Mouse (Mus musculus) liver, embryonic 12.5 days (tissue): ENCODE measurements around the gene Atp6v0a1. TPM values are rescaled to one million over a fixed set of nuclear protein-coding genes. Genes with fewer than 3 reads are reported as not detected.

Experiments
- ATAC-seq: fragments of 200-750 bp; cut with Nextera tagmentation; 2 replicates; pipeline ENCODE4 v1.8.0; 2017; ENCODE audit warnings: moderate number of reproducible peaks, mild to moderate bottlenecking, moderate library complexity
- H3K27ac ChIP-seq: fragments of 300-500 bp; sonication (generic); 2 replicates; pipeline ENCODE4 v1.5.1; 2016; ENCODE audit warnings: mild to moderate bottlenecking
- H3K27me3 ChIP-seq: fragments of 300-500 bp; sonication (generic); replicated peaks from 2 replicates; pipeline ENCODE4 v1.6.1; 2016; ENCODE audit warnings: mild to moderate bottlenecking, moderate library complexity
- H3K36me3 ChIP-seq: fragments of 300-500 bp; sonication (generic); 2 replicates; pipeline ENCODE4 v1.6.1; 2016; ENCODE audit warnings: mild to moderate bottlenecking, moderate library complexity
- H3K4me1 ChIP-seq: fragments of 300-500 bp; sonication (generic); 2 replicates; pipeline ENCODE4 v1.6.1; 2016
- H3K4me2 ChIP-seq: fragments of 300-500 bp; sonication (generic); 2 replicates; pipeline ENCODE4 v1.6.1; 2016; ENCODE audit warnings: mild to moderate bottlenecking, moderate library complexity
- H3K4me3 ChIP-seq: fragments of 300-500 bp; sonication (generic); 2 replicates; pipeline ENCODE4 v1.5.1; 2016; ENCODE audit warnings: mild to moderate bottlenecking, moderate library complexity
- H3K9ac ChIP-seq: fragments of 300-500 bp; sonication (generic); 2 replicates; pipeline ENCODE4 v1.6.1; 2016; ENCODE audit warnings: mild to moderate bottlenecking, moderate library complexity
- H3K9me3 ChIP-seq: fragments of 300-500 bp; sonication (generic); replicated peaks from 2 replicates; pipeline ENCODE4 v1.6.1; 2016; ENCODE audit warnings: mild to moderate bottlenecking, moderate library complexity
- WGBS: fragments of 180-500 bp; shearing (Covaris S2); methylation state at CpG from one replicate; pipeline ENCODE4 v1.1.7; 2016; ENCODE audit not compliant: insufficient replicate concordance; 5-methylcytosine and 5-hydroxymethylcytosine counted together
- polyA plus RNA-seq: library from polyadenylated mRNA; unstranded; fragments of >200 nt; fragmentation: Nextera tagmentation; extraction: Ambion mirVana; gene quantifications from 2 replicates; pipeline ENCODE4 v1.2.1, GENCODE M21; 2016

Atp6v0a1 gene
- polyA plus RNA-seq, 1 experiment from 2014 or later: 56.5 TPM

DNA sequence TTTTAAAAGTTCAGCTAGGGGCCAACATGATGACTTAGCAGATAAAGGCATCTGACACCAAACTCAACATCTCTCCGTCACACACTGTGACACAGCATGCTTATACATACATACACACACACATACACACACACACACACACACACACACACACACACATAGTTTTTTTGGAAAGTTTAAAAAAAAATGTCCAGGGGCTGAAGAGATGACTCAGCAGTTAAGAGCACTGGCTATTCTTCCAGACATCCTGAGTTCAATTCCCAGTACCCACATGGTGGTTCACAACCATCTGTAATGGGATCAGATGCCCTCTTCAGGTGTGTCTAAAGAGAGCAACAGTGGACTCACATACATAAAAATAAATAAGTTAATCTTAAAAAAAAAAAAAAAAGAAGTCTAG, 22.2 kb downstream of the Atp6v0a1 start:
- ATAC-seq: no peak

DNA sequence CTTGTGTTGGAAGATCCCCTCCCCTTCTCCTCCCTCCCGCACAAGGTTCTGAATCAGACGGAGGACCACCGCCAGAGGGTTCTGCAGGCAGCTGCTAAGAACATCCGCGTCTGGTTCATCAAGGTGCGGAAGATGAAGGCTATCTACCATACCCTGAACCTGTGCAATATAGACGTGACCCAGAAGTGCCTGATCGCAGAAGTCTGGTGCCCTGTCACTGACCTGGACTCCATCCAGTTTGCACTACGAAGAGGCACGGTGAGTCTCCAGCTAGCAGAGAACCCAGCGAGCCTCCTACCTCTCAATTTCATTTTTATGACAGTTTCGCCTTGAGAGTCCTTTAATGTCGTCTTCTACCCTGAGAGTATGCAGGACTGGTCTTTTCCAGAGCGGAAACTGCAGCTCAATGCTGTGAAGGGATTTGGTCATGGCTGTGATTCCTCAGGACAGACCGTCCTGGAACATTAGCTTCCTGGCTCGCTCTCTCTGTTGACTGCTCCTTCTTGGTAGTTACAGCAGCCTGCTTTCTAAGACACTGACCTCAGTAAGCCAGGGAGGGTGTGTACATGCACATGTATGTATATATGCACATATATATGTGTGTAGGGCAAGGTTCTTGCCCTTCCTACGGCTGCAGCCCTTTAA, 24.7 kb downstream of the Atp6v0a1 start:
- no peak overlapping the region for H3K4me3 ChIP-seq
- H3K36me3 ChIP-seq: peaks cover 98% of the 10 kb centered on the region
- H3K4me1 ChIP-seq: no peaks in the 10 kb centered on the region
- 93% methylated on average over 17 of the region's 17 CpGs for WGBS
- no peaks in the 10 kb centered on the region for H3K9me3 ChIP-seq
- no peak overlapping the region for H3K27ac ChIP-seq
- no peaks in the 10 kb centered on the region for H3K27me3 ChIP-seq
- no peak overlapping the region for H3K4me2 ChIP-seq
- ATAC-seq: no peak
- no peak overlapping the region for H3K9ac ChIP-seq

More for the DNA sequence above, 22.2 kb downstream of the Atp6v0a1 start:
- 86% methylated on average over 1 of the region's 1 CpGs for WGBS
- no peak overlapping the region for H3K4me2 ChIP-seq
- H3K4me1 ChIP-seq: no peaks in the 10 kb centered on the region
- H3K36me3 ChIP-seq: peaks cover 97% of the 10 kb centered on the region
- no peak overlapping the region for H3K4me3 ChIP-seq
- no peaks in the 10 kb centered on the region for H3K9me3 ChIP-seq
- no peak overlapping the region for H3K9ac ChIP-seq
- H3K27me3 ChIP-seq: no peaks in the 10 kb centered on the region
- H3K27ac ChIP-seq: no peak overlapping the region

GRCm38 (mm10) chr11:101034614-101035327, 25.5 kb downstream of the Atp6v0a1 start:
- ATAC-seq: no peak
- Histone ChIP-seq H3K4me3 (no peak overlapping the region), H3K4me2 (no peak overlapping the region), H3K36me3 (peaks cover 98% of the 10 kb centered on the region), H3K27ac (no peak overlapping the region), H3K9ac (no peak overlapping the region), H3K27me3 (no peaks in the 10 kb centered on the region), H3K9me3 (no peaks in the 10 kb centered on the region), H3K4me1 (no peaks in the 10 kb centered on the region)
- 90% methylated on average over 8 of the region's 8 CpGs for whole genome bisulfite sequencing

DNA sequence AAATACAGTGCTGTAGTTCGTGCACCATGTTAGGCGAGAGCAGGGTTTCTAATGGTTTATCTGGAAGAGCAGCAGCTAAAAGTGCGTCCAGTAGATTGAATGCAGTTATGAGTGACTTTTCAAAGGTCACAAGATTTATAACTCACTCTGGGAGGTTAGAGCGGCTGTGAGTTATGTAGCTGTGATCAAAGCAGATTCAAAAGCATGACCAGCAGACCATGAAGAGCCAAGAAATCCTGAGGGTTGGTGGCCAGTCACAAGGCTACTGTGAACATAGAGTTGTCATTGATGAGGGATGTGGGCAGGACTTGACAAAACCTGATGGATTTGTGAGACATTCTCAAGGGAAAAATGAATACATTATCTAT, 26.1 kb downstream of the Atp6v0a1 start:
- no peaks in the 10 kb centered on the region for H3K9me3 ChIP-seq
- no peak overlapping the region for H3K4me2 ChIP-seq
- H3K27me3 ChIP-seq: no peaks in the 10 kb centered on the region
- whole genome bisulfite sequencing: 85% methylated on average over 4 of the region's 4 CpGs
- no peak overlapping the region for H3K4me3 ChIP-seq
- no peak for ATAC-seq
- no peaks in the 10 kb centered on the region for H3K4me1 ChIP-seq
- H3K9ac ChIP-seq: no peak overlapping the region
- peaks cover 98% of the 10 kb centered on the region for H3K36me3 ChIP-seq
- no peak overlapping the region for H3K27ac ChIP-seq

GRCm38 (mm10) chr11:101037795-101038194, 28.5 kb downstream of the Atp6v0a1 start:
- Histone ChIP-seq H3K27me3 (no peaks in the 10 kb centered on the region), H3K9me3 (no peaks in the 10 kb centered on the region), H3K4me1 (no peaks in the 10 kb centered on the region), H3K36me3 (peaks cover 100% of the 10 kb centered on the region), H3K27ac (no peak overlapping the region), H3K4me3 (no peak overlapping the region), H3K9ac (no peak overlapping the region), H3K4me2 (no peak overlapping the region)
- WGBS: 81% methylated on average over 10 of the region's 10 CpGs
- no peak for ATAC-seq

- Histone ChIP-seq H3K4me3 (no peak overlapping the region), H3K27me3 (no peaks in the 10 kb centered on the region), H3K9me3 (no peaks in the 10 kb centered on the region), H3K9ac (no peak overlapping the region), H3K27ac (no peak overlapping the region; the same call in 1 of the 2 replicates), H3K4me1 (peaks cover 12% of the 10 kb centered on the region; the same call in 1 of the 2 replicates), H3K4me2 (no peak overlapping the region), H3K36me3 (peaks cover 100% of the 10 kb centered on the region)
- 84% methylated on average over 4 of the region's 4 CpGs for WGBS
- no peak for ATAC-seq
Measured at GRCm38 (mm10) chr11:101045826-101046225, 36.6 kb downstream of the Atp6v0a1 start.

DNA sequence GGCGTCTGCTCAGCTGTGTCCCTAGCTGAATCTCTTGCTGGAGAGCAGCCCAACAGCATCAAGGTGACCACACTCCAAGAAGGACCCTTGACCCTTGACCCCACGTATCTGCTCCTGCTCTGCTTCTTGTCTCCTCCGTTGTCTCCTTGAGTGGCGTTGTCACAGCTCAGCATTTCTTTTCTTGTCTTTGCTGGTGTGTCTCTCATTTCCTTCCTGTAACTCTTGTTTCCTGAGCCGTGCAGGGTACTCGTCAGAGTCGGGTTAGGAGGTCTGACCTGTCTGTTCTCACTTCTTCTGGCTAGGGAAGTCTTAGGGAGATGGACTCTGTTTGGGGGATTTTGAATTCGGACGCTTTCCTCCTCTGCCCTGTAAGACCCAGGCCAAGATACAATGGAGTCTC, 37.2 kb downstream of the Atp6v0a1 start:
- Histone ChIP-seq H3K4me3 (no peak overlapping the region), H3K4me1 (peaks cover 12% of the 10 kb centered on the region; the same call in 1 of the 2 replicates), H3K9me3 (no peaks in the 10 kb centered on the region), H3K36me3 (peaks cover 100% of the 10 kb centered on the region), H3K27ac (no peak overlapping the region), H3K4me2 (no peak overlapping the region), H3K9ac (no peak overlapping the region), H3K27me3 (no peaks in the 10 kb centered on the region)
- ATAC-seq: no peak
- 44% methylated on average over 9 of the region's 9 CpGs for WGBS

GRCm38 (mm10) chr11:101047502-101047901, 38.2 kb downstream of the Atp6v0a1 start:
- ATAC-seq: no peak
- H3K36me3 ChIP-seq: peaks cover 100% of the 10 kb centered on the region
- H3K4me3 ChIP-seq: no peak overlapping the region
- H3K9ac ChIP-seq: no peak overlapping the region
- H3K27ac ChIP-seq: no peak overlapping the region
- peaks cover 12% of the 10 kb centered on the region; the same call in 1 of the 2 replicates for H3K4me1 ChIP-seq
- H3K4me2 ChIP-seq: no peak overlapping the region
- 46% methylated on average over 3 of the region's 3 CpGs for WGBS
- H3K9me3 ChIP-seq: no peaks in the 10 kb centered on the region
- no peaks in the 10 kb centered on the region for H3K27me3 ChIP-seq

DNA sequence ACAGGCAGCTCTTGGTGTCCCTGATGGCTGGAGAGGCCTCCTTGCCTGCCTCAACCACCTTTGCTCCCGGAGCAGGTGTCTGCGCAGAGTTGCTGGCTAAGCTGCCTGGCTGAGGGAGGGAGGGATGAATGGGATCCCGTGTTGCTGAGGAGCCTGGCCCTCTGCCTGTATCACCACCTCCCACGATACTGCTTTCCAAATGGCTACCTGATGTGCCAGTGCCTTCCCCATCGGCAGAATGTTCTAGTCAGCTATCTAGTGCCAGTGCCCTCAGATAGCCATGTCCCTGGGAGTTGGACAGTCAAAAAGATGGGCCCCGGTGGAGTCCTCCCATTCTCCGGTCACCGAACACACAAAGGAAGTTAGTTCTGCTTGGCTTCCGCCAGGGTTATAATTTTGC, 41.1 kb downstream of the Atp6v0a1 start:
- Histone ChIP-seq H3K27ac (no peak overlapping the region), H3K9ac (no peak overlapping the region), H3K4me2 (no peak overlapping the region), H3K36me3 (peaks cover 100% of the 10 kb centered on the region), H3K9me3 (peaks cover 7% of the 10 kb centered on the region; the same call in 1 of the 2 replicates), H3K4me1 (peaks cover 23% of the 10 kb centered on the region), H3K27me3 (no peaks in the 10 kb centered on the region), H3K4me3 (no peak overlapping the region)
- 88% methylated on average over 9 of the region's 9 CpGs for WGBS
- no peak for ATAC-seq

GRCm38 (mm10) chr11:101051051-101051493, 41.8 kb downstream of the Atp6v0a1 start:
- H3K4me2 ChIP-seq: no peak overlapping the region
- H3K4me1 ChIP-seq: peaks cover 24% of the 10 kb centered on the region
- no peak overlapping the region for H3K27ac ChIP-seq
- H3K9me3 ChIP-seq: peaks cover 7% of the 10 kb centered on the region; the same call in 1 of the 2 replicates
- no peak overlapping the region for H3K4me3 ChIP-seq
- H3K9ac ChIP-seq: no peak overlapping the region
- 84% methylated on average over 6 of the region's 6 CpGs for WGBS
- H3K27me3 ChIP-seq: no peaks in the 10 kb centered on the region
- no peak for ATAC-seq
- H3K36me3 ChIP-seq: peaks cover 100% of the 10 kb centered on the region

DNA sequence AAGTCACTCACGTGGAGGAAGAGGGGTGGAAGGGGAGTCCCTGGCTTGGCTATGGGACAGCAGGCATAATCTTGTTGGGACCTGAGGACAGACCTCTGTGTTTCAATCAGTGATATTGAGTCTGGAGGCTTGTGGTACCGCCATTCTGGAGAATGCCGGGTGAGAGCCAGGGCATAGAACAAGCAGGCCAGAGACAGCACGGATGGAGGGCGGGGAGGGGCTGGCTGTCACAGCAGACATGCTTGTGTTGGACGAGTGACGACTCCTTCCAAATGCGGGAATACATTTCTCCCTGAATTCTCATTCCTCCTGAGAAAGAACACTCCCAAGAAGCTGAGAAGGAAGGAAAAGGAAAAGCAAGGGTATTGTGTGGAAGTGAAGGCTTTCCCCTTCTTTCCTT, 42.4 kb downstream of the Atp6v0a1 start:
- no peak overlapping the region for H3K4me3 ChIP-seq
- H3K4me1 ChIP-seq: peaks cover 26% of the 10 kb centered on the region
- no peak for ATAC-seq
- WGBS: 84% methylated on average over 8 of the region's 8 CpGs
- H3K36me3 ChIP-seq: peaks cover 100% of the 10 kb centered on the region
- H3K9ac ChIP-seq: no peak overlapping the region
- peaks cover 7% of the 10 kb centered on the region; the same call in 1 of the 2 replicates for H3K9me3 ChIP-seq
- 0 out of 2 replicates have a peak overlapping the region, but pooled peaks have one; percentile 28 for H3K27ac ChIP-seq
- H3K27me3 ChIP-seq: no peaks in the 10 kb centered on the region
- H3K4me2 ChIP-seq: no peak overlapping the region

DNA sequence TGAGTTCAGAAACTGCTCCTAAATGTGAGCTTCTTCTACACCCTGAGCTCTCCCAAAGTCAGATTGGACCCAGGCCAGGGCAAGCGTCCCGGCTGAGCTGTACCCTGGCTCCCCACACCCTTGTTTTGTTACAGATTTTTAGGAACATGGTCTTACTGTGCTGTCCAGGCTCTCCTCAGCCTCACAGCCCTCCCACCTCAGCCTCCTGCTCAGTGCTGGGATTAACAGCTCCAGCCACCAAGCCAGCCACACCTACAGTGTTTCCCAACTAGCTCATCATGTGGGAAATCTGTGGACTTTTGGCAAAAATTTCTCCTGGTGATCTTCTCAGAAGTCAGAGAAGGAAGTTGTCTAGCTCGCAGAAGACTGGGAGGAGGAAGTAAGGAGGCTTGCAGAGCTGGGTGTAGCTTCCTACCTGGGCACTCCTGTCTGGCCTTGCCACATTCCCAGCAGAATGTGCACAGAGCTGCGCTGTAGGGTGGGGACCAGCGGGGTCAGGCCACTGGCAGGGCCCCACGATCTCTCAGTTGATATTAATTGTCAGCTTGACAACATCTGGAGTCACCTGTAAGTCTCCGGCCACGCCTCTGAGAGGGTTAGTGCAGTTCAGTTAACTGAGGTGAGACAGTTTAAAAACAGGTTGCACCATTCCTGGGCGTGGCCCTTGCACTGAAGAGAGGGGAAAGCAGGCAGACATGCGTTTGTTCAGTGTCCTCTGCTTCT, 43.7 kb downstream of the Atp6v0a1 start:
- WGBS: 80% methylated on average over 10 of the region's 10 CpGs
- H3K27ac ChIP-seq: peak overlapping the region; percentile 28; the same call in 1 of the 2 replicates

More for the DNA sequence above, 43.7 kb downstream of the Atp6v0a1 start:
- no peak overlapping the region for H3K4me2 ChIP-seq
- no peaks in the 10 kb centered on the region for H3K27me3 ChIP-seq
- ATAC-seq: no peak
- no peak overlapping the region for H3K9ac ChIP-seq
- H3K36me3 ChIP-seq: peaks cover 100% of the 10 kb centered on the region
- peaks cover 35% of the 10 kb centered on the region for H3K4me1 ChIP-seq
- no peak overlapping the region for H3K4me3 ChIP-seq
- peaks cover 7% of the 10 kb centered on the region; the same call in 1 of the 2 replicates for H3K9me3 ChIP-seq
